Mouse (Mus musculus) cortical plate, adult 2 months (tissue): ENCODE results near the gene Mob3a.

Experiments
- CTCF ChIP-seq: fragments of 200-500 bp; IDR thresholded peaks from 2 replicates; pipeline ENCODE4 v1.5.1; 2011; ENCODE audit warnings: mild to moderate bottlenecking, control low read depth, low read length; ENCODE audit not compliant: insufficient read depth; ENCODE audit errors: extremely low read depth
- POLR2A ChIP-seq: fragments of 200-500 bp; IDR thresholded peaks from 2 replicates; pipeline ENCODE4 v1.6.1; 2011; ENCODE audit warnings: mild to moderate bottlenecking, low read length, control low read depth; ENCODE audit not compliant: insufficient read depth; ENCODE audit errors: extremely low read depth

DNA sequence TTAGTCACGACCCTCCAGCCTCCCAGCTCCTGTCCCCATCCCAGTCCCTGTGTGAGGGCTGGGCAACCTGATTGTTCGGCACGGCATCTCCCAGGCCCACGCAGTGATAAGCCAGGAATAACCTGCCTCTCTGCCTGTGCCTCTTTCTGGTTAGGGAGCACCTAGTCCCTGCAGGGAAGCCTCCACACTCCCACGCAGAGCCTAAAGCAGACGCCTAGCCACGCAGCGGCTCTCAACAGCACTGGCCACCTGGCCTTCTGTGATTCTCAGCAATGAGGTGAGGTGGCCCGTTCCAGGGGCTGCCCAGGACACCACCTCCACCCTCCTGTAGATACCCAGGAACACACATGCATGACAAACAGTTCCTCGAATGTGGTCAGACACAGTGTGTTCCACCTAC lies 51.4 kb downstream of the Mob3a start:
- no peak for TF ChIP-seq POLR2A
- TF ChIP-seq CTCF: no peak
